Mouse (Mus musculus) urinary bladder, postnatal 4 days (tissue): ENCODE results near the gene Tmem161a.

Experiments
- DNase-seq, 2 experiments: peaks; one replicate each; pipeline ENCODE4 v3.0.0; 2021 to 2022; ENCODE audit warnings: low spot score in 2 of 2

Gene Tmem161a

DNA sequence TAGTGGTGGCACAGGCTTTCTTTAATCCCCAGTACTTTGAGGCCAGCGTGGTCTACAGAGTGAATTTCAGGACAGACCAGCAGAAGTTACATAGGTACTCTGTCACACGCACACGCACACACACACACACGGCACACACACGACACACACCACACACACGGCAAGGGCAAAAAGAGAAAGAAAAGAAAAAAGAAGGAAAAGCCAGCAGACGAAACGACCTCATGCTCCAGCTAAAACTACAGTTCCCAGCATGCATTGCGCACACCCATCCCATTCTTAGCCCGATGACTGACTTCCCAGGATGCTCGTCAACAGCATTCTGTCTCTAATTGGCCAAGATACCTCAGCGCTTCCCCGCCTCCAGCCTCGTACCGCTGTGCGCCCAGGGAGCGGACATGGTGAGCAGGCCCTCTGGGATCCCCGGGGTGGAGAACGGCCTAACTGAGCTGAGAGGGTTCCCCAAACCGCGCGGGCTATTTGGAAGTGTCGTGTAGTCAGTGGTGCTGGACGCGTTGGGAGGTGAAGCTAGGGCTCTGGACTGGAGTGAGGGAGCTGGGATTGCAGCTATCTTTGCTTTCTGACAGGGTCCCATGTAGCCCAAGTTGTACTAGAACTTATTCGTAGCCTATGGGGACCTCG, at the start of gene Tmem161a:
Gene Tmem161a (plus strand): TSS at position 314 of the 639 bp plus-strand sequence.
- peak; percentile 85 to 91 for DNase-seq

- DNase-seq = no peak
Measured at GRCm38 (mm10) chr8:70122863-70123262, 49.3 kb upstream of the Tmem161a start.

- DNase-seq = no peak
Measured at GRCm38 (mm10) chr8:70124992-70125391, 47.2 kb upstream of the Tmem161a start.

- DNase-seq = peak in 1 of 2 experiments; percentile 36
Measured at GRCm38 (mm10) chr8:70128435-70128834, 43.7 kb upstream of the Tmem161a start.

- no peak for DNase-seq
Measured at GRCm38 (mm10) chr8:70129309-70129952, 42.7 kb upstream of the Tmem161a start.

GRCm38 (mm10) chr8:70130066-70130465, 42.1 kb upstream of the Tmem161a start:
- DNase-seq = no peak

GRCm38 (mm10) chr8:70131166-70131883, 40.8 kb upstream of the Tmem161a start, which contains the start of gene Nr2c2ap:
Gene Nr2c2ap (plus strand): TSS chr8:70131333.
- peak; percentile 69 to 77 for DNase-seq

DNA sequence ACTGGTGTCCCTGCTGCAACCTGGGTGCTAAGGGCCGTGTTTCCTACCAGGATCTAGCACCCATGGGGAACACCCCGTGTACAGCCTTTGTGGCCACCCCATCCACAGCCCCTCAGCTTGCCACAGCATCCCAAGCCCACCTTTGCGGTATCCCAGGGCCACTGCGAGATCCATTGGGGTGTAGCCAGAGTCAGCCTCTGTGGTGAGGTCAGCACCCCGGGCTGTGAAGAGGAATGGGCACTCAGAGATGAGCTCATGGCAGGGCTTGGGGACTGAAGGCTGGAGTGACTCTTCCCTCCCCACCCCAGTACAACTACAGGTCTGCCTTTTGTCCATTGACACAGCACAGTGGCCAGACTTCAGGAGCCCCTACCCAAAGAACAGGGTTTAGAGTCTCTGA, 38.1 kb upstream of the Tmem161a start:
- no peak for DNase-seq

- DNase-seq = no peak
Measured at GRCm38 (mm10) chr8:70134931-70135330, 37.2 kb upstream of the Tmem161a start.

- no peak for DNase-seq
Measured at GRCm38 (mm10) chr8:70136591-70136990, 35.6 kb upstream of the Tmem161a start.

DNA sequence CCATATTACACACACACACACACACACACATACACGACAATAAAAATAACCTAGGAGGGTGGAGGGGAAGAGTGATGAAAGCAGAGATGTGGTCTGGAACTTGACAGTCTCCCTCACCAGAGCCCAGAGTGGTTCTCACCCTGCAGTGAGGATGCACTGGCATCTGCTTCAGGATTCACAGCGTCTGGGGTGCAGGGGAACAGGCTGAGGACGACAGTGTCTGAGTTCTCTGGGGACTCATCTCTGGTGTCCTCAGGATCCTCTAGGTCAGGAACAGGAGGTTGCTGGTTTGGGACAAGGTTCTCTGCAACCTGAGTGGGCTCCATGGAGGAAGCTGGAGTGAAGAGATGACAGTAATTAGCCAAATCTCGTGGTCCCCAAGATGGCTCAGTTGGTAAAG, 34.3 kb upstream of the Tmem161a start:
- no peak for DNase-seq

- peak; percentile 98 to 99 for DNase-seq
Measured at GRCm38 (mm10) chr8:70139026-70139857, 32.9 kb upstream of the Tmem161a start, which contains the start of the genes Rfxank, Borcs8 and Mef2b. Gene Rfxank (minus strand): TSS chr8:70139154. Gene Borcs8 (plus strand): TSS chr8:70139499. Gene Mef2b (plus strand): TSS chr8:70139711.

- no peak for DNase-seq
Measured at GRCm38 (mm10) chr8:70139981-70140380, 32.2 kb upstream of the Tmem161a start.

DNA sequence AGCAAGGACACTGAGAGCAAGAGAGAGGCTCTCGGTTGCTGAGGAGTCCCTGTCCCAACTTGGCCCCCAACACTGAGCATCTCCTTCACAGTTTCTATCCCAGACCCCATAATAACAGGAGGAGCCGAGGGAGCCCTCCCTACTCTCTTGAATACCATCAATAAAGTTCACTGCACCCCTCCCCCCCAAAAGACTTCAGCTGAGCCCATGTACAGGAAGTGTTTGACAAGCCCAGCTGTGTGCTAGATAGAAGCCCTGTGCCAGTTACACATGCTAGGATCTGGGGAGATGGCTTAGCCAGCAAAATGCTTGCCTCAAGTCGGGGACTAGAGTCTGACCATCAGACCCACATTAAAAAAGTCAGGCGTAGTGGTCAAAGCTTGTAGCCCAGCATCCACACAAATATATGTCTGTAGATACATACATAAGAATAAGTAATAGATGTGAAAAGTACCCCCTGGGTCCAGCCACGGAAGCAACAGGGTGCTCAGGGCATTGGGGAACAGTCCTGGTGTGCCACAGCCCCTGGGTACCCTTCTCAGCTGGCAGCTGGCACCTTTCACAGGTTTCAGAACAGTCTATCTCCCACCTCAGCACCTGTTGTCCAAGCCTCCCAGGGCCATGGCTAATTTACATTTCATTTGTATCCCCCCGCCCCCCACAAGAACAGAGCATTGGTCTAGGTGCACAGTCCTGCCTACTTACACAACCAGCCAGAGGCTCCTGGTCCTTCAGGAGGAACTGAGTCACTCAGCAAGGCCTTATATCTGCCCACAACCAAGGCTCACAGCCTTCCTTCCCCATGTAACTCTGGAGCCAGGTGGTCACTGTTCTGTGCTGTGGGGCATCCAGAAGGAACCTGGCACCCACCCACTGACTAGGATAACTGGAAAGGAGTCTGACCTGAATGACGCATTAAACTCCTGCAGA, 24.2 kb upstream of the Tmem161a start:
- no peak for DNase-seq

GRCm38 (mm10) chr8:70150158-70150557, 22.0 kb upstream of the Tmem161a start:
- no peak for DNase-seq

- peak; percentile 63 to 76 for DNase-seq
Measured at GRCm38 (mm10) chr8:70152537-70153257, 19.5 kb upstream of the Tmem161a start.

DNA sequence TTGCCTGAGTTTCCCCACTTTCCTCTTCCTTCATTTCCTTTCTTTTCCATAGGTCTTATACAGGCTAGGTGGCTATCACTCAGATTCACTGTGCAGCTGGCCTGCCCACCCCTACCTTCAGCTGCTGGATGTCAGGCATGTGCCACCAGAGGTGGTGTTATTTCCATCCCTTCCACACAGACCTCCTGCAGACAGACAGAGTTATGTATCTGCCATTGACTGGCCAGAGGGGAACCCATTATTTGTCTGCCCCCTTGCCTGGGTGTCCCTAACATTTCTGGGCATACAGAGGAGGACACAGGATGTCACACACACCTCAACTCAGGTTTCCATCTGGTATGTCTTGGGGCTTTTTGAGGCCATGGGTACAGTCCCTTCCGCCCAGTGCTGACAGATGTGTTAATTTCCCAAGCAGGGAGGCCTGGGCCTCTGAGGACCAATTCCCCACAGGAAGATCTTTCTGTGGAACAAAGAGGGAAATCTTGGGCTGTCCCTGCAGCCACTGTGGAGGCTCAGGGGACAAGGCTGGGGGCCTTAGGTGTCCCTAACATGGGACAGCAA, 14.8 kb upstream of the Tmem161a start:
- no peak for DNase-seq

- peak; percentile 71 for DNase-seq
Measured at GRCm38 (mm10) chr8:70158069-70158853, 13.9 kb upstream of the Tmem161a start.

GRCm38 (mm10) chr8:70159211-70159610, 12.9 kb upstream of the Tmem161a start:
- DNase-seq = no peak
